Mouse (Mus musculus): ENCODE results near the gene Fbxo5.

DNA sequence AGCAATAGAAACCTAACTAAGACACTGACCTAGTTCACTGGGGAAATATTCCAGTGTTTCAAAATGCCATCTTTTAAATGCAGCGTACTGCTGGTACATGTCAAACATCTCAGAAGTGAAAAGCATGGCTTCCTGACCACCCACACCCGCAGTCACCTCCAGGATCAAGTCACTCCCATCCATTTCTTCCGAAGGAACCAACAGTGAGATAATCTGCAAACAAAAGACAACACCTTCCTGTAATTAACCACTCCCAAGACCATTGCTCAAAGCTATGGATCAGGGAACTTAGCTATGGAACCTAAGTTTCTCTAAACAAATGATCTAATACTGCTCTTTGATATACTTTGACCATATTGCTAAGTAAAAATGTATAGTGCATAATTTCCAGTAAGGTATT is 13.4 kb upstream of the Fbxo5 start:
- TF ChIP-seq POLR2A (IDR thresholded peaks at IDR 0.05; ENCODE audit: extremely low read depth, insufficient read depth, low read length), result no peak
- no peak for TF ChIP-seq CTCF (IDR thresholded peaks at IDR 0.05; ENCODE audit: extremely low read depth, insufficient read depth, low read length)

Measured in cortical plate, adult 2 months (tissue).